14 mouse cellular contexts compared by ENCODE assay signal in the genomic region with DNA sequence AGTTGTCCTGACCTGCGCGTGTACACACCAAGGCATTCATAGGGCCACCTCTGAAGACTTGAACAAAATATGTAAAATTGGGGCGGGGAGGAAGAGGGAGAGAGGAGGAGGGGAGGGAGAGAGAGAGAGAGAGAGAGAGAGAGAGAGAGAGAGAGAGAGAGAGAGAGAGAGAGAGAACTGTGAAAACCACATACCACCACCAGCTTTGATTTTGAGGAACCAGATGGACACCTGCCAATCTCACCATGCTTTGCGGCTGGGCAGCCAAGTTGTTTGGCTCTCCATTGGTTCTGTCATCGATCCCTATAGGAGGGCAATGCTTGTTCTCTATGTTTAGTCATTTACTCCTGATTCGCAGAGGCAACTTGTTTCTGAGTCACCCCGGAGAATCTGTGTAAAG.
"Had no signal": no experiment of that assay in that cellular context is flagged by ENCODE, and none has a peak within 500 bp of the region (broad histone marks: within the 10 kb centered on the region; RNA-seq: fewer than 3 reads in every experiment).

No protein-coding gene starts in this region.

- H3K4me2 ChIP-seq: kidney, embryonic 15.5 days; limb, embryonic 13.5 days; liver, embryonic 13.5 days; midbrain, embryonic 11.5 days had no signal

- H3K4me1 ChIP-seq: limb, embryonic 13.5 days had no signal

- H3K9ac ChIP-seq: kidney, embryonic 15.5 days; limb, embryonic 13.5 days; liver, embryonic 13.5 days had no signal

- DNase-seq: kidney, adult 8-10 months; kidney, postnatal 10 days; kidney, postnatal 4 days; liver; liver, embryonic 13.5 days; lung, adult 2 months; lung, postnatal 14 days; lung, postnatal 4 days; midbrain, embryonic 14.5 days; thymus, postnatal 25 days had no signal

- H3K4me3 ChIP-seq: kidney, embryonic 15.5 days; limb, embryonic 10.5 days; limb, embryonic 13.5 days; liver, embryonic 13.5 days had no signal

- H3K9me3 ChIP-seq: kidney, embryonic 15.5 days; limb, embryonic 10.5 days; limb, embryonic 13.5 days; liver, embryonic 13.5 days had no signal

- H3K36me3 ChIP-seq: kidney, embryonic 15.5 days; limb, embryonic 10.5 days; limb, embryonic 13.5 days; liver, embryonic 13.5 days had no signal

- H3K27ac ChIP-seq: kidney, embryonic 15.5 days; limb, embryonic 10.5 days; limb, embryonic 13.5 days had no signal

- H3K27me3 ChIP-seq: kidney, embryonic 15.5 days; limb, embryonic 13.5 days; liver, embryonic 13.5 days had no signal
